Comparison of ENCODE assay signal across 37 mouse cellular contexts in genomic region chr8:45330856-45331255, GRCm38 (mm10). TPM values are rescaled to one million over a fixed set of nuclear protein-coding genes. Genes with fewer than 3 reads are reported as not detected.
DNase-seq lines count a peak whose midpoint lies in the region; ATAC-seq and TF ChIP-seq lines count a peak whose summit lies in the region.
"Had no signal": no experiment of that assay in that cellular context is flagged by ENCODE, and none has a peak within 500 bp of the region (broad histone marks: within the 10 kb centered on the region; RNA-seq: fewer than 3 reads in every experiment).

No protein-coding gene starts in this region.

- no peaks in the 10 kb centered on the region for H3K9me3 ChIP-seq in intestine, embryonic 14.5 days (ENCODE audit: control insufficient read depth, low read length)
- no peaks in the 10 kb centered on the region for H3K9me3 ChIP-seq in intestine, postnatal 0 days (ENCODE audit: control insufficient read depth)
- H3K9me3 ChIP-seq in neural tube, embryonic 15.5 days (replicated peaks): no peaks in the 10 kb centered on the region
- H3K9me3 ChIP-seq: embryonic facial prominence, embryonic 13.5 days; forebrain, embryonic 10.5 days; forebrain, embryonic 15.5 days; hindbrain, embryonic 10.5 days; hindbrain, embryonic 15.5 days; intestine, embryonic 15.5 days; lung, embryonic 15.5 days; midbrain, embryonic 12.5 days; neural tube, embryonic 12.5 days had no signal

- H3K36me3 ChIP-seq in intestine, embryonic 14.5 days (ENCODE audit: control insufficient read depth, insufficient read depth, low read length): no peaks in the 10 kb centered on the region
- no peaks in the 10 kb centered on the region for H3K36me3 ChIP-seq in intestine, postnatal 0 days (ENCODE audit: control insufficient read depth, insufficient read depth)
- H3K36me3 ChIP-seq in macrophage (ENCODE audit: inconsistent target): peaks cover 7% of the 10 kb centered on the region; the same call in 1 of the 2 replicates
- no peaks in the 10 kb centered on the region for H3K36me3 ChIP-seq in heart, adult 2 months (ENCODE audit: control insufficient read depth, insufficient read depth, low read length)
- no peaks in the 10 kb centered on the region for H3K36me3 ChIP-seq in neural tube, embryonic 15.5 days
- H3K36me3 ChIP-seq: embryonic facial prominence, embryonic 13.5 days; forebrain, embryonic 10.5 days; forebrain, embryonic 15.5 days; hindbrain, embryonic 10.5 days; hindbrain, embryonic 15.5 days; intestine, embryonic 15.5 days; lung, embryonic 15.5 days; midbrain, embryonic 12.5 days; neural tube, embryonic 12.5 days had no signal

- H3K27me3 ChIP-seq in intestine, embryonic 14.5 days (replicated peaks; ENCODE audit: control insufficient read depth, insufficient read depth, low read length): 0 out of 2 replicates have a peak, but pooled peaks cover 3% of the 10 kb centered on the region
- H3K27me3 ChIP-seq in intestine, postnatal 0 days (replicated peaks; ENCODE audit: control insufficient read depth, insufficient read depth, low read length): no peaks in the 10 kb centered on the region
- no peaks in the 10 kb centered on the region for H3K27me3 ChIP-seq in heart, adult 2 months (ENCODE audit: control insufficient read depth, insufficient read depth, low read length)
- peaks cover 14% of the 10 kb centered on the region for H3K27me3 ChIP-seq in neural tube, embryonic 15.5 days (replicated peaks)
- H3K27me3 ChIP-seq: forebrain, embryonic 15.5 days; intestine, embryonic 15.5 days; lung, embryonic 15.5 days; neural tube, embryonic 12.5 days had no signal

- H3K79me2 ChIP-seq in macrophage (ENCODE audit: inconsistent target): peaks cover 59% of the 10 kb centered on the region
- H3K79me2 ChIP-seq in heart, adult 2 months (replicated peaks; ENCODE audit: control insufficient read depth, insufficient read depth, low read length): no peaks in the 10 kb centered on the region

- no peaks in the 10 kb centered on the region for H3K4me1 ChIP-seq in intestine, embryonic 14.5 days (replicated peaks; ENCODE audit: control insufficient read depth, insufficient read depth, low read length)
- H3K4me1 ChIP-seq in intestine, postnatal 0 days (replicated peaks; ENCODE audit: control insufficient read depth, insufficient read depth, low read length): peaks cover 3% of the 10 kb centered on the region; the same call in 1 of the 2 replicates
- H3K4me1 ChIP-seq in bone marrow macrophage, adult 2 months (ENCODE audit: control insufficient read depth, insufficient read depth, low read length): peaks cover 15% of the 10 kb centered on the region
- peaks cover 4% of the 10 kb centered on the region for H3K4me1 ChIP-seq in heart, adult 2 months (ENCODE audit: control insufficient read depth, insufficient read depth, low read length)
- H3K4me1 ChIP-seq in neural tube, embryonic 15.5 days: peaks cover 12% of the 10 kb centered on the region
- H3K4me1 ChIP-seq: intestine, embryonic 15.5 days had no signal

- DNase-seq in intestine, embryonic 14.5 days (ENCODE audit: low spot score): peak; percentile 38
- DNase-seq in retina, postnatal 1 day: no peak
- no peak for DNase-seq in heart, adult 2 months
- DNase-seq: adrenal gland, postnatal 25 days; cerebellum, adult 9-11 months; gastrocnemius, postnatal 25 days; heart, postnatal 14 days; kidney, adult 8-10 months; layer of hippocampus, postnatal 36 days; lung, postnatal 4 days; right cerebral cortex, postnatal 14 days; thymus, postnatal 14 days had no signal

- no peak overlapping the region for H3K4me2 ChIP-seq in intestine, embryonic 14.5 days (ENCODE audit: low read length)
- no peak overlapping the region for H3K4me2 ChIP-seq in intestine, postnatal 0 days (replicated peaks; ENCODE audit: low read depth)
- H3K4me2 ChIP-seq in neural tube, embryonic 15.5 days: no peak overlapping the region
- H3K4me2 ChIP-seq: embryonic facial prominence, embryonic 13.5 days; forebrain, embryonic 15.5 days; hindbrain, embryonic 15.5 days; intestine, embryonic 15.5 days; liver, embryonic 11.5 days; lung, embryonic 15.5 days; midbrain, embryonic 12.5 days; neural tube, embryonic 12.5 days had no signal

- no peak for ATAC-seq in intestine, embryonic 14.5 days (replicated peaks; ENCODE audit: low FRiP score, low TSS enrichment, low read depth)
- no peak for ATAC-seq in intestine, postnatal 0 days
- no peak for ATAC-seq in neural tube, embryonic 15.5 days (ENCODE audit: low FRiP score)
- ATAC-seq: forebrain, embryonic 15.5 days; intestine, embryonic 15.5 days had no signal

- no peak for TF ChIP-seq POLR2A in bone marrow macrophage, adult 2 months (IDR thresholded peaks at IDR 0.05; ENCODE audit: borderline replicate concordance, low read depth, low read length)
- no peak for TF ChIP-seq POLR2A in heart, adult 2 months (IDR thresholded peaks at IDR 0.05; ENCODE audit: insufficient read depth, low read depth, low read length)

- H3K9ac ChIP-seq in intestine, embryonic 14.5 days (ENCODE audit: low read length): no peak overlapping the region
- H3K9ac ChIP-seq in intestine, postnatal 0 days (ENCODE audit: low read depth, low read length): no peak overlapping the region
- no peak overlapping the region for H3K9ac ChIP-seq in heart, adult 2 months (ENCODE audit: low read depth, low read length)
- no peak overlapping the region for H3K9ac ChIP-seq in neural tube, embryonic 15.5 days (replicated peaks)
- H3K9ac ChIP-seq: embryonic facial prominence, embryonic 13.5 days; forebrain, embryonic 15.5 days; hindbrain, embryonic 15.5 days; intestine, embryonic 15.5 days; lung, embryonic 15.5 days; midbrain, embryonic 12.5 days; neural tube, embryonic 12.5 days had no signal

- no peak overlapping the region for H3K27ac ChIP-seq in intestine, embryonic 14.5 days (ENCODE audit: low read depth)
- H3K27ac ChIP-seq in intestine, postnatal 0 days (ENCODE audit: low read depth, low read length): no peak overlapping the region
- peak overlapping the region; percentile 50 for H3K27ac ChIP-seq in bone marrow macrophage, adult 2 months (ENCODE audit: insufficient read depth, low read depth, low read length)
- H3K27ac ChIP-seq in macrophage: peak overlapping the region; percentile 10; the same call in 1 of the 2 replicates
- no peak overlapping the region for H3K27ac ChIP-seq in heart, adult 2 months
- H3K27ac ChIP-seq in neural tube, embryonic 15.5 days (replicated peaks): no peak overlapping the region
- H3K27ac ChIP-seq: embryonic facial prominence, embryonic 13.5 days; forebrain, embryonic 10.5 days; forebrain, embryonic 15.5 days; hindbrain, embryonic 10.5 days; hindbrain, embryonic 15.5 days; intestine, embryonic 15.5 days; kidney, postnatal 0 days; lung, embryonic 15.5 days; midbrain, embryonic 12.5 days; neural tube, embryonic 12.5 days had no signal

- TF ChIP-seq EP300 in heart, adult 2 months (IDR thresholded peaks at IDR 0.05; ENCODE audit: insufficient read depth, low read depth, low read length): no peak

- no peak for TF ChIP-seq CTCF in intestine, postnatal 0 days (IDR thresholded peaks at IDR 0.05; ENCODE audit: low read depth)
- TF ChIP-seq CTCF in bone marrow macrophage, adult 2 months (IDR thresholded peaks at IDR 0.05; ENCODE audit: low read depth, low read length): no peak
- no peak for TF ChIP-seq CTCF in heart, adult 2 months (IDR thresholded peaks at IDR 0.05)

- no peak overlapping the region for H3K4me3 ChIP-seq in intestine, embryonic 14.5 days (ENCODE audit: low read depth, low read length)
- H3K4me3 ChIP-seq in intestine, postnatal 0 days (ENCODE audit: low read depth, low read length): no peak overlapping the region
- peak overlapping the region; percentile 22 for H3K4me3 ChIP-seq in bone marrow macrophage, adult 2 months (ENCODE audit: insufficient read depth, low read length)
- no peak overlapping the region for H3K4me3 ChIP-seq in macrophage (ENCODE audit: inconsistent target)
- no peak overlapping the region for H3K4me3 ChIP-seq in heart, adult 2 months
- no peak overlapping the region for H3K4me3 ChIP-seq in neural tube, embryonic 15.5 days (replicated peaks)
- H3K4me3 ChIP-seq: embryonic facial prominence, embryonic 13.5 days; forebrain, embryonic 10.5 days; forebrain, embryonic 15.5 days; hindbrain, embryonic 10.5 days; hindbrain, embryonic 15.5 days; intestine, embryonic 15.5 days; lung, embryonic 15.5 days; midbrain, embryonic 12.5 days; myocyte; neural tube, embryonic 12.5 days had no signal

- WGBS in intestine, embryonic 14.5 days: 73% methylated on average over 3 of the region's 3 CpGs
- WGBS in intestine, postnatal 0 days: 69% methylated on average over 3 of the region's 3 CpGs
- WGBS in macrophage (ENCODE audit: missing documents): 30% methylated on average over 3 of the region's 3 CpGs
- WGBS in heart, adult 2 months: 70% methylated on average over 3 of the region's 3 CpGs
- WGBS in neural tube, embryonic 15.5 days: 78% methylated on average over 3 of the region's 3 CpGs

- intact Hi-C loops in heart, adult 2 months (cut with DNase I): no loop called here

RNA-seq across cellular contexts. Expression of gene Cyp4v3, which starts 2.2 kb away (rescaled TPM):
- 1.4 and 1.6 TPM in 2 replicates for polyA plus RNA-seq in intestine, embryonic 14.5 days (2014; fragmentation: Nextera tagmentation; extraction: Ambion mirVana)
- polyA plus RNA-seq in intestine, postnatal 0 days (2015; fragmentation: Nextera tagmentation; extraction: Ambion mirVana): 2.2 and 2.4 TPM in 2 replicates
- polyA plus RNA-seq in bone marrow macrophage, adult 2 months (2012; ENCODE audit: insufficient read depth, insufficient read length, missing spikeins): 59.1 and 61.2 TPM in 2 replicates
- total RNA-seq in macrophage (2018; cell fraction: chromatin; rRNA removed): 10 to 100 TPM; 20.3 to 83.2 (median 30.7) TPM
- 10 to 100 TPM; 51.8 to 99.0 (median 74.5) TPM for total RNA-seq in macrophage (2018; cell fraction: cytosol; rRNA removed)
- 100 to 1,000 TPM in 7 of 26 experiments, 10 to 100 TPM in 19; 46.3 to 129 (median 83.9) TPM for total RNA-seq in macrophage (2018; cell fraction: nucleus; rRNA removed)
- polyA plus RNA-seq in macrophage (2018): 33.5 to 113 TPM (median 76.7 TPM) in 3 replicates
- total RNA-seq in heart, adult 2 months (2021): 1 to 10 TPM; 2.3 to 2.4 TPM
- 1.4 and 2.1 TPM in 2 replicates for polyA plus RNA-seq in heart, adult 2 months (2012; rRNA removed)
- 1.5 and 1.8 TPM in 2 replicates for polyA plus RNA-seq in neural tube, embryonic 15.5 days (2015; fragmentation: Nextera tagmentation; extraction: Ambion mirVana)

RNA-seq across cellular contexts. Expression of gene Gm45753, which starts 22.6 kb away (rescaled TPM):
- not detected in 2 replicates for polyA plus RNA-seq in intestine, embryonic 14.5 days (2014; fragmentation: Nextera tagmentation; extraction: Ambion mirVana)
- not detected in 2 replicates for polyA plus RNA-seq in intestine, postnatal 0 days (2015; fragmentation: Nextera tagmentation; extraction: Ambion mirVana)
- not detected in 2 replicates for polyA plus RNA-seq in bone marrow macrophage, adult 2 months (2012; ENCODE audit: insufficient read depth, insufficient read length, missing spikeins)
- total RNA-seq in macrophage (2018; cell fraction: chromatin; rRNA removed): 1 to 10 TPM in 5 of 26 experiments, under 1 TPM in 13, not detected in 8; 0.28 to 3.0 (median 0.61) TPM
- under 1 TPM in 4 of 26 experiments, not detected in 22; 0.05 to 0.09 (median 0.09) TPM for total RNA-seq in macrophage (2018; cell fraction: cytosol; rRNA removed)
- 1 to 10 TPM in 4 of 26 experiments, under 1 TPM in 7, not detected in 15; 0.32 to 1.4 (median 0.69) TPM for total RNA-seq in macrophage (2018; cell fraction: nucleus; rRNA removed)
- polyA plus RNA-seq in macrophage (2018): 0.09 to 0.13 TPM in 2 of 3 replicates, not detected in the other
- not detected for total RNA-seq in heart, adult 2 months (2021)
- polyA plus RNA-seq in heart, adult 2 months (2012; rRNA removed): 0.06 TPM in 1 of 2 replicates, not detected in the other
- polyA plus RNA-seq in neural tube, embryonic 15.5 days (2015; fragmentation: Nextera tagmentation; extraction: Ambion mirVana): 0.11 TPM in 1 of 2 replicates, not detected in the other
- total RNA-seq: adrenal gland, adult 18-20 months; adrenal gland, postnatal 25 days; gastrocnemius, adult 18-20 months; gastrocnemius, postnatal 25 days; heart, postnatal 14 days; layer of hippocampus, postnatal 36 days; left cerebral cortex, postnatal 14 days; midbrain, postnatal 0 days had no signal
- polyA plus RNA-seq: embryonic facial prominence, embryonic 13.5 days; forebrain, embryonic 10.5 days; forebrain, embryonic 15.5 days; frontal cortex, adult 2 months; heart, embryonic 14.5 days; hindbrain, embryonic 10.5 days; hindbrain, embryonic 15.5 days; large intestine, adult 2 months; limb, embryonic 11.5 days; lung, embryonic 15.5 days; midbrain, embryonic 12.5 days; midbrain, postnatal 0 days; myocyte; neural tube, embryonic 12.5 days; urinary bladder, adult 2 months had no signal

RNA-seq across cellular contexts. Expression of gene Klkb1, which starts 36.2 kb away (rescaled TPM):
- not detected in 2 replicates for polyA plus RNA-seq in intestine, embryonic 14.5 days (2014; fragmentation: Nextera tagmentation; extraction: Ambion mirVana)
- polyA plus RNA-seq in intestine, postnatal 0 days (2015; fragmentation: Nextera tagmentation; extraction: Ambion mirVana): not detected in 2 replicates
- 0.15 and 0.24 TPM in 2 replicates for polyA plus RNA-seq in bone marrow macrophage, adult 2 months (2012; ENCODE audit: insufficient read depth, insufficient read length, missing spikeins)
- 1 to 10 TPM in 11 of 26 experiments, under 1 TPM in 13, not detected in 2; 0.22 to 2.8 (median 0.81) TPM for total RNA-seq in macrophage (2018; cell fraction: chromatin; rRNA removed)
- under 1 TPM in 16 of 26 experiments, not detected in 10; 0.03 to 0.18 (median 0.05) TPM for total RNA-seq in macrophage (2018; cell fraction: cytosol; rRNA removed)
- 1 to 10 TPM in 8 of 26 experiments, under 1 TPM in 18; 0.13 to 3.0 (median 0.57) TPM for total RNA-seq in macrophage (2018; cell fraction: nucleus; rRNA removed)
- polyA plus RNA-seq in macrophage (2018): 0.03 to 0.13 TPM in 2 of 3 replicates, not detected in the other
- not detected for total RNA-seq in heart, adult 2 months (2021)
- polyA plus RNA-seq in heart, adult 2 months (2012; rRNA removed): 0.04 TPM in 1 of 2 replicates, not detected in the other
- 0.09 TPM in 1 of 2 replicates, not detected in the other for polyA plus RNA-seq in neural tube, embryonic 15.5 days (2015; fragmentation: Nextera tagmentation; extraction: Ambion mirVana)
- total RNA-seq: adrenal gland, adult 18-20 months; adrenal gland, postnatal 25 days; gastrocnemius, postnatal 25 days; heart, postnatal 14 days; layer of hippocampus, postnatal 36 days; left cerebral cortex, postnatal 14 days had no signal
- polyA plus RNA-seq: forebrain, embryonic 15.5 days; heart, embryonic 14.5 days; hindbrain, embryonic 10.5 days; limb, embryonic 11.5 days; lung, embryonic 15.5 days; midbrain, embryonic 12.5 days; myocyte; neural tube, embryonic 12.5 days had no signal

RNA-seq across cellular contexts. Expression of gene Fam149a, which starts 51.2 kb away (rescaled TPM):
- polyA plus RNA-seq in intestine, embryonic 14.5 days (2014; fragmentation: Nextera tagmentation; extraction: Ambion mirVana): 12.5 and 15.8 TPM in 2 replicates
- 3.1 and 3.5 TPM in 2 replicates for polyA plus RNA-seq in intestine, postnatal 0 days (2015; fragmentation: Nextera tagmentation; extraction: Ambion mirVana)
- polyA plus RNA-seq in bone marrow macrophage, adult 2 months (2012; ENCODE audit: insufficient read depth, insufficient read length, missing spikeins): 0.29 and 0.50 TPM in 2 replicates
- 1 to 10 TPM in 1 of 26 experiments, under 1 TPM in 16, not detected in 9; 0.16 to 2.1 (median 0.34) TPM for total RNA-seq in macrophage (2018; cell fraction: chromatin; rRNA removed)
- total RNA-seq in macrophage (2018; cell fraction: cytosol; rRNA removed): 1 to 10 TPM in 21 of 26 experiments, under 1 TPM in 5; 0.74 to 1.5 (median 1.1) TPM
- 1 to 10 TPM in 1 of 26 experiments, under 1 TPM in 24, not detected in 1; 0.24 to 1.8 (median 0.48) TPM for total RNA-seq in macrophage (2018; cell fraction: nucleus; rRNA removed)
- 0.52 to 2.2 TPM (median 1.2 TPM) in 3 replicates for polyA plus RNA-seq in macrophage (2018)
- 1 to 10 TPM; 4.0 to 4.1 TPM for total RNA-seq in heart, adult 2 months (2021)
- 2.2 and 2.4 TPM in 2 replicates for polyA plus RNA-seq in heart, adult 2 months (2012; rRNA removed)
- 11.7 and 13.3 TPM in 2 replicates for polyA plus RNA-seq in neural tube, embryonic 15.5 days (2015; fragmentation: Nextera tagmentation; extraction: Ambion mirVana)

Comparison
In these comparisons a context has a peak if more than half of its experiments do, and no peak if none do; other contexts are left out.
1. H3K27ac ChIP-seq: peak in bone marrow macrophage, adult 2 months (single experiment) and macrophage (single experiment); none in intestine, embryonic 14.5 days (single experiment), intestine, postnatal 0 days (single experiment), heart, adult 2 months (single experiment) and neural tube, embryonic 15.5 days (single experiment).
2. RNA of gene Cyp4v3, which starts 2.2 kb away (polyA plus RNA-seq): 33.5 to 113 TPM in macrophage and 59.1 to 61.2 TPM in bone marrow macrophage, adult 2 months; 2.2 to 2.4 TPM in intestine, postnatal 0 days, 1.5 to 1.8 TPM in neural tube, embryonic 15.5 days, 1.4 to 1.6 TPM in intestine, embryonic 14.5 days and 1.4 to 2.1 TPM in heart, adult 2 months; every median in the first group is over 10 times any median in the second.